Mouse (Mus musculus) gastrocnemius, postnatal 10 days (tissue): ENCODE data around the gene Scoc. TPM values are rescaled to one million over a fixed set of nuclear protein-coding genes. Genes with fewer than 3 reads are reported as not detected.
"Not testable (repeated sequence)": the region's sequence is repeated elsewhere in the genome, so short reads cannot be mapped to it uniquely, and the experiment has no call there.

ENCODE experiments used
- DNase-seq: peaks from one replicate; pipeline ENCODE4 v3.0.0; 2021; ENCODE audit warnings: mixed read lengths
- long read RNA-seq, 2 experiments: library from polyadenylated mRNA; stranded (forward); transcript quantifications; one replicate each; pipeline ENCODE4 v2.0.0; 2021
- total RNA-seq, 2 experiments: library from RNA; stranded (reverse); gene quantifications; 2 replicates each; pipeline ENCODE4 v1.2.3; 2021

Scoc gene
- total RNA-seq, result 10 to 100 TPM; 42.5 to 47.1 TPM
- long read RNA-seq, experiment 1, transcript Scoc-203 (4 exons, 409 nt), result major isoform, 25 of 30 reads
- long read RNA-seq, experiment 1, partial matches to known transcripts, result 1 of 30 reads
- long read RNA-seq, experiment 1, other reads (novel, unspliced or antisense), result 1 of 30 reads
- long read RNA-seq, experiment 2, transcript Scoc-203 (4 exons, 409 nt), result major isoform, 39 of 44 reads
- long read RNA-seq, experiment 2, partial matches to known transcripts, result 0 of 44 reads
- long read RNA-seq, experiment 2, other reads (novel, unspliced or antisense), result 4 of 44 reads

DNA sequence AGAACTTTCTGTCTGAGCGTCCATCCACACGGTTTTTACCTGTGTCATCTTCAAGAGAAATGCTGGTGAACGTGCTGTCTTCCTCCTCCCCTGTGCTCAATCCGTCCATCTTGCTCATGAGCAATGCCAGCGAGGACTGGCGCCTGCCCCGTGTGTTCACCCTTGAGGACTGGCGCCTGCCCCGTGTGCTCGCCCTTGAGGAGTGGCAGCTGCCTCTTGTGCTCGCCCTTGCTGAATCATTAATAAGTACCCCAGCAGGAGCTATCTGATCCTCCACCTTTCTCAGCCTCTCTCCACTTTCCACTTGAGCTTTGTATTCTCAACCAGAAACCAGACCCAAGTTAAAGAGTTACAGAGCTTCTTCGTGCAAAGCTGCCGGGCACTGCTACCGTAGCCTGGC is at the start of gene Scoc:
Gene Scoc (minus strand): TSS at position 170 of the 400 bp plus-strand sequence.
- DNase-seq, result no peak

DNA sequence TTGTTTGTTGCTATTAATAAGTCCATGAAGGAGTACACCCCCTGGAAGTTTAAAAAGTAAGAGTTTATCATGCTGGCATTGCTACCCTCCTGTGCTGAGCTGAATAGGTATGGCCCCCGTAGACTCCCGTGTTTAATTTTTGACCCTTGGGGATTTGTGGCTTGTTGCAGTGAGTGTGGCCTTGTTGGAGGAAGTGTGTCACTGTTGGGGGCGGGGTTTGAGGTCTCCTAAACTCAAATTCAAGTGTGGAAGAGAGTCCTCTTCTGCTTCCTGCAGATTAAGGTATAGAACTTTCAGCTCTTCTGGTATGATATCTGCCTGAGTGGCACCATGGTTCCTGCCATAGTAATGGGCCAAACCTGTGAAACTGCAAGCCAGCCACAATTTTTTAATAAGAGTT is 1.4 kb upstream of the Scoc start:
- DNase-seq, result no peak

DNA sequence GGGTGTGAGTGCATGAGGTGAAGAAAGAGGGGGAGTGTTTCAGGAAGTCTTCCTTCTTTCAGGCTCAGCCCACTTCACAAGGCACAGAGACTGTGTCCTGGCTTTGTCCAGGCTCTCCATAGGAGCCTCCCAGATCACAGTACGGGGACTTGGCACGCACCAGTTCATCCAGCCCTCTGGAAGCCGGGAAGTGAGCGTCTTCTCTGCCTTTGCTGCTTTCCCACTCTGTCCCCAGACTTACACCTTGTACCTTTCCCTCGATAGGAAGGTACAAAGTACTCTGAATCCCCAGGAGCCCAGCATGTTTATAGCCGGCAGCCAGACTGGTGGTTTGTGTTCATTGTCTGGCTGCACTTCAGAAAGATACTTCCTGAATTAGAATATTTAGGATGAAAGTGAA is 1.1 kb downstream of the Scoc start:
- no peak for DNase-seq

DNA sequence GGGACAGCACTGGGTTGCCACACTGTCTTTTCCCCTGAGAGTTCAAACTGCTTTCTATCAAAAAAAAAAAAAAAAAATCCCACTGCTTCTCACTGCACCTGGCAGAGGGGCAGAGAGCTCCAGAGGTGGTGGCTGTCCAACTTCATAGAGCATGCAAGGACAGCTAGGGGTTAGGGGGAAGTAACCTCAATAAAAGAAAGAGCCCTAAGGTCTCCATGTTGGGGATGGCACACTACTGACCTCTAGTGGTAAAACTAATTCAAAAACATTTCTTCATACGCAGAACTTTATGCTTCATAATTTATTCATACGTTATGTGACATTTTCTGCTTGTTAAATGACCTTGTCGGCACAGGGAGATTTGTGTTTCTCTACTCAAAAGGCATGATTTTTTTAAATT is 7.1 kb downstream of the Scoc start:
- no peak for DNase-seq

DNA sequence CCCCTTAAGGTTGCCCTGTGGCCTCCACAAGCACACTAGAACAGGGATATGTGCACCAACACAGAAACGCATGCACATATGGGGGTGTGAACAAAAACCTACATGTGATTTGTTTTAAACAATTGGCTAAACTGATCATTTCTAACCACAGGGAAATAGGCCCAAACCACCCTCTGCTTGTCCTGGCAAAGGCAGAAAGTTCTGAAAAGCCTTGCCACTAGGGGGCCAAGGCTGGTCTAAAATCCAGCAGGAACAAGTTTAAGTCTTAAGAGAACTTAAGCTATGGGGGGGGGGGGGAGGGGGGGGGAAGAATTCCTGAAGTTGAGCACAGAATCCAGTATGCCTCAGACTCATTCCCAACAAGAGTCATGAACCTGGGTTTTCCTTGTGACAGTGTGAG is 8.2 kb downstream of the Scoc start:
- peak; percentile 16 for DNase-seq

- DNase-seq, result no peak
Measured at GRCm38 (mm10) chr8:83443052-83443400, 15.2 kb downstream of the Scoc start.

GRCm38 (mm10) chr8:83442243-83443051 is 15.7 kb downstream of the Scoc start:
- DNase-seq, result peak; percentile 98

GRCm38 (mm10) chr8:83441656-83442242 is 16.4 kb downstream of the Scoc start:
- no peak for DNase-seq

- DNase-seq, result no peak
Measured at GRCm38 (mm10) chr8:83437077-83437476, 21.1 kb downstream of the Scoc start.

GRCm38 (mm10) chr8:83429071-83429524 is 29.1 kb downstream of the Scoc start:
- DNase-seq, result no peak

GRCm38 (mm10) chr8:83428621-83429020 is 29.6 kb downstream of the Scoc start:
- not testable (repeated sequence) for DNase-seq

- no peak for DNase-seq
Measured at GRCm38 (mm10) chr8:83426949-83427348, 31.2 kb downstream of the Scoc start.

DNA sequence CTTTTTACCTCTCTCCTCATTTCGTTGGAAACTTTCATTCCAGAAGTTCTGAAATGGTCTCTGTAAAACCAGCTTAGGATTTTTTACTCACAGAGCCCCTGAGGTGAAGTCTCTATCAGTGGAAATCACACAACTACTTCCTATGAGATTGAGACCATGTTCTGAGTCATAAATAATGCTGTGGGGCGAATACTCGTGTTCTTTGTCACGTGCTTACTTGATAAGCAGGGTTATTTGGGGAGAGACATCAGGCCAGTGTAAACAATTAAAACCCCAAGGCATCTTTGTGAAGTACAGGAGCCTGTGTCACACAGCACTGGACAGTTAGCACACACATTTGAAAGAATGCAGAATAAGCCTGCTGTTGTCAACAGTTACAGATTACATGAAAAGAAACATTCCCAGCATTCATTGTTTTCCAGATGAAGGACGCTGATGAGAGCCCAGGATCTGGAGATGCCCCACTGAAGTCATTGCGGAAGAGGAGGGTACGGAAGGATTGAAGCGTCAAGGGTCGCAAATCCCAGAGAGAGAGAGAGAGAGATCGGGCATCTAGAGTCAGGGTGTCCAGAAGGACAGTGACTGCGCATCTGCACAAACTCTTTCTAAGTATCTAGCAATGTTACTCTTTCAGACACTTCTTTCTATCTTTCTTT is 32.0 kb downstream of the Scoc start:
- DNase-seq, result no peak

GRCm38 (mm10) chr8:83425202-83425601 is 33.0 kb downstream of the Scoc start:
- no peak for DNase-seq

GRCm38 (mm10) chr8:83423032-83423825 is 35.0 kb downstream of the Scoc start:
- DNase-seq, result no peak

GRCm38 (mm10) chr8:83421354-83421753 is 36.8 kb downstream of the Scoc start:
- no peak for DNase-seq

- no peak for DNase-seq
Measured at GRCm38 (mm10) chr8:83418805-83419516, 39.2 kb downstream of the Scoc start.

- no peak for DNase-seq
Measured at GRCm38 (mm10) chr8:83417970-83418369, 40.2 kb downstream of the Scoc start.

DNA sequence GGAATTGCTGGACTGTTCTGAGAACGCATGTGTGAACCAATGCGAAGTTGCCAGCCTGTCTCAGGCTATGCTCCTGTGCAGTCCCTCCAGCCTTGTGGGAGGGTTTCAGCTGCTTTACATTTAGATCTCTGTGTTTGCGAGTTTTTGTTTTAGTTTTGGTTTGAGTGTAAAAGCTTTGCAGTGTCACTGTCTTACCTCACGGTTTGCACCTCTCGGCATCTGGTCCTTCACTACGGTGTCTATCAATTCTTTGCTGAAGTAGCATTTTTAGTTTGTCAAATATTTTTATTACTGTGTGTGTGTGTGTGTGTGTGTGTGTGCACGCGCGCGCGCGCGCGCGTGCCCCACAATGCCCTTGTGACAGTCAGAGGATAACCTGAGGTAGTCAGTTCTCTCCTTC is 41.3 kb downstream of the Scoc start:
- no peak for DNase-seq

DNA sequence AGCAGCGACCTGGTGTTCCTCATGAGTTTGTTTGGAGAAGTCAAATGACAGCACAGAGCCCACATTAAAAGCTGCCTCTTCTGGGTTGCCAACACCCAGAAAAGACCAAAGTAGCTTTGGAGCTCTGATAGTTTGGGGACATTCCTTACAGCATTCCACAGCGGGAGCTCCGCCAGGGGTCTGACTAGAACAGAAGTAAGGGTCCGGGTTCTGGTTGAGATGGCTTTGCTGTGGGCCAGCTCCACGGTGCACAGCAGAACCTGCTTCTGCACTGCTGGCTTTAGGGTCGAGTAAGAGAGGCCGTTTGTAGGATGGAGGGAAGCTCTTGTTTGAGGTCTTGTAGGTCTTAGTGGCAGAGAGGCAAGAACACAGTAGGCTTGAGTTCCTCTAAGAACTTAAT is 49.7 kb downstream of the Scoc start:
- DNase-seq, result no peak

GRCm38 (mm10) chr8:83406836-83407235 is 51.4 kb downstream of the Scoc start:
- no peak for DNase-seq
